Mouse (Mus musculus) spleen, adult 2 months (tissue): ENCODE measurements at regions not wholly inside any gene's neighbourhood (a gene's known extent, or its start where the extent isn't known, plus 50 kb on each side); places are given as distances from the start of the nearest gene placed in this dataset.

ENCODE experiments used
- CTCF ChIP-seq: fragments of 200-500 bp; IDR thresholded peaks from 2 replicates; pipeline ENCODE4 v1.5.1; 2011; ENCODE audit warnings: mild to moderate bottlenecking, inconsistent platforms; ENCODE audit not compliant: insufficient read depth, insufficient read length, insufficient replicate concordance; ENCODE audit errors: extremely low read depth
- POLR2A ChIP-seq: fragments of 200-500 bp; IDR thresholded peaks from 2 replicates; pipeline ENCODE4 v1.6.1; 2011; ENCODE audit warnings: low read depth, low read length, inconsistent platforms

- TF ChIP-seq CTCF (no peak), POLR2A (no peak)
Observed at GRCm38 (mm10) chr2:117027071-117027470, 94.1 kb upstream of the Spred1 start.
